ENCODE assay signal across 12 mouse cellular contexts in the genomic region with DNA sequence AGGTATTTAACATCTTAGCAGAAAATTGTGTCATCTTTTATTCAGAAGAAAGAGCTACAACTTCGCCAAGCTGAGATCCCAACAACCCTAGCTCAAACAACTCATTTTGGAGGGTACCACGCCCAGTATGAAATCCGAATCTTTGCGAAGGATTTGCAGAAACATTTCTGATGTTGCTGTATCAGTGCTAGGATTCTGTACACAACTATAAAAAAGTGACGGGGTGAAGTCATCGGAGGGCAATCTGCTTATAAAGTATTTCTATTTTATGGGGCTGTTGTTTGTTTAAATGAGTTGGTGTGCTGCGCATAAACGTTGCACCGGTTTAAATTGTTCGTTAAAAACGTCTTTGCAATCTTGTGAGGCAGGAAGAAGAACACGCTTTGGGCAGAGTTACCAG. TPM values are rescaled to one million over a fixed set of nuclear protein-coding genes. Genes with fewer than 3 reads are reported as not detected.
"Had no signal": no experiment of that assay in that cellular context is flagged by ENCODE, and none has a peak within 500 bp of the region (broad histone marks: within the 10 kb centered on the region; RNA-seq: fewer than 3 reads in every experiment).

No protein-coding gene starts in this region.

- H3K4me3 ChIP-seq: liver, embryonic 15.5 days; stomach, embryonic 15.5 days had no signal

- DNase-seq: kidney, adult 9 months; lung, adult 2 months; right cerebral cortex, postnatal 14 days had no signal

- H3K4me2 ChIP-seq: liver, embryonic 15.5 days had no signal

- H3K9ac ChIP-seq: liver, embryonic 15.5 days; midbrain, embryonic 12.5 days; stomach, embryonic 15.5 days had no signal

- H3K9me3 ChIP-seq: liver, embryonic 15.5 days; midbrain, embryonic 12.5 days; stomach, embryonic 15.5 days had no signal

- H3K36me3 ChIP-seq: liver, embryonic 15.5 days; midbrain, embryonic 12.5 days; stomach, embryonic 15.5 days had no signal

- H3K27ac ChIP-seq: kidney, postnatal 0 days; liver, embryonic 15.5 days; midbrain, embryonic 12.5 days; stomach, embryonic 15.5 days had no signal

- H3K4me1 ChIP-seq: liver, embryonic 15.5 days had no signal

RNA-seq across cellular contexts. Expression of gene Cdkn2a, which starts 11.8 kb away (rescaled TPM):
- total RNA-seq: megakaryocyte progenitor cell, adult 5-6 weeks; midbrain, postnatal 0 days had no signal
- polyA plus RNA-seq: kidney, postnatal 0 days; liver, embryonic 11.5 days; liver, embryonic 15.5 days; lung, postnatal 0 days; midbrain, embryonic 12.5 days; midbrain, postnatal 0 days; neural tube, embryonic 14.5 days; stomach, embryonic 15.5 days had no signal

RNA-seq across cellular contexts. Expression of gene Cdkn2b, which starts 28.2 kb away (rescaled TPM):
- total RNA-seq: megakaryocyte progenitor cell, adult 5-6 weeks had no signal
- polyA plus RNA-seq: liver, embryonic 15.5 days had no signal
